Mouse (Mus musculus) kidney, embryonic 15.5 days (tissue): ENCODE data around the gene Kcnq2. TPM values are rescaled to one million over a fixed set of nuclear protein-coding genes. Genes with fewer than 3 reads are reported as not detected.
A peak's percentile ranks its signal among the peaks of the same experiment; 100 is the strongest.

Experiments
- ATAC-seq: fragments of 200-750 bp; cut with Nextera tagmentation; replicated peaks from 2 replicates; pipeline ENCODE4 v1.8.0; 2017; ENCODE audit warnings: moderate TSS enrichment; ENCODE audit not compliant: low FRiP score
- H3K27ac ChIP-seq: fragments of 300-500 bp; sonication (generic); 2 replicates; pipeline ENCODE4 v1.5.1; 2015; ENCODE audit warnings: mild to moderate bottlenecking, inconsistent platforms
- H3K27me3 ChIP-seq: fragments of 300-500 bp; sonication (generic); 2 replicates; pipeline ENCODE4 v1.6.1; 2015; ENCODE audit warnings: inconsistent platforms
- H3K36me3 ChIP-seq: fragments of 300-500 bp; sonication (generic); 2 replicates; pipeline ENCODE4 v1.6.1; 2015; ENCODE audit warnings: inconsistent platforms
- H3K4me1 ChIP-seq: fragments of 300-500 bp; sonication (generic); 2 replicates; pipeline ENCODE4 v1.6.1; 2015; ENCODE audit warnings: inconsistent platforms
- H3K4me2 ChIP-seq: fragments of 300-500 bp; sonication (generic); 2 replicates; pipeline ENCODE4 v1.6.1; 2015; ENCODE audit warnings: moderate library complexity, mild to moderate bottlenecking, inconsistent platforms
- H3K4me3 ChIP-seq: fragments of 300-500 bp; sonication (generic); replicated peaks from 2 replicates; pipeline ENCODE4 v1.5.1; 2015; ENCODE audit warnings: mild to moderate bottlenecking, inconsistent platforms
- H3K9ac ChIP-seq: fragments of 300-500 bp; sonication (generic); 2 replicates; pipeline ENCODE4 v1.6.1; 2015; ENCODE audit warnings: mild to moderate bottlenecking, inconsistent platforms
- H3K9me3 ChIP-seq: fragments of 300-500 bp; sonication (generic); replicated peaks from 2 replicates; pipeline ENCODE4 v1.6.1; 2016; ENCODE audit warnings: inconsistent platforms
- WGBS: fragments of 180-500 bp; shearing (Covaris S2); methylation state at CpG from one replicate; pipeline ENCODE4 v1.1.7; 2015; ENCODE audit warnings: mixed read lengths; 5-methylcytosine and 5-hydroxymethylcytosine counted together
- polyA plus RNA-seq: library from polyadenylated mRNA; unstranded; fragments of >200 nt; fragmentation: Nextera tagmentation; extraction: Ambion mirVana; gene quantifications from 2 replicates; pipeline ENCODE4 v1.2.1, GENCODE M21; 2015

Kcnq2 gene
- polyA plus RNA-seq, 1 experiment from 2014 or later: 0.68 TPM

GRCm38 (mm10) chr2:181156248-181157121, 21.4 kb upstream of the Kcnq2 start, which contains the start of gene Eef1a2:
Eef1a2 (minus strand) TSS chr2:181157014.
- WGBS: 3% methylated on average over 55 of the region's 55 CpGs
- Histone ChIP-seq H3K4me3 (peak within 1 kb of the TSS; percentile 29), H3K27me3 (peaks cover 67% of the 10 kb centered on the region), H3K27ac (no peak within 1 kb of the TSS), H3K9ac (no peak within 1 kb of the TSS), H3K9me3 (no peaks in the 10 kb centered on the region), H3K4me1 (peaks cover 8% of the 10 kb centered on the region), H3K4me2 (peak within 1 kb of the TSS; percentile 52), H3K36me3 (no peaks in the 10 kb centered on the region)
- ATAC-seq: no peak

GRCm38 (mm10) chr2:181155801-181156200, 20.7 kb upstream of the Kcnq2 start:
- H3K9ac ChIP-seq: no peak overlapping the region
- H3K9me3 ChIP-seq: no peaks in the 10 kb centered on the region
- ATAC-seq: no peak
- H3K27ac ChIP-seq: no peak overlapping the region
- no peak overlapping the region for H3K4me2 ChIP-seq
- H3K27me3 ChIP-seq: peaks cover 74% of the 10 kb centered on the region
- 66% methylated on average over 4 of the region's 4 CpGs for WGBS
- H3K4me1 ChIP-seq: peaks cover 8% of the 10 kb centered on the region
- no peak overlapping the region for H3K4me3 ChIP-seq
- no peaks in the 10 kb centered on the region for H3K36me3 ChIP-seq

- Histone ChIP-seq H3K27ac (no peak overlapping the region), H3K9me3 (no peaks in the 10 kb centered on the region), H3K36me3 (no peaks in the 10 kb centered on the region), H3K4me3 (no peak overlapping the region), H3K4me1 (peaks cover 8% of the 10 kb centered on the region), H3K27me3 (peaks cover 82% of the 10 kb centered on the region), H3K9ac (no peak overlapping the region), H3K4me2 (no peak overlapping the region)
- 74% methylated on average over 8 of the region's 8 CpGs for WGBS
- ATAC-seq: no peak
These were observed 19.8 kb upstream of the Kcnq2 start for GRCm38 (mm10) chr2:181154831-181155415.

GRCm38 (mm10) chr2:181154361-181154760, 19.3 kb upstream of the Kcnq2 start:
- no peak for ATAC-seq
- Histone ChIP-seq H3K4me3 (no peak overlapping the region), H3K4me1 (peaks cover 8% of the 10 kb centered on the region), H3K4me2 (no peak overlapping the region), H3K9me3 (no peaks in the 10 kb centered on the region), H3K27me3 (peaks cover 87% of the 10 kb centered on the region), H3K27ac (no peak overlapping the region), H3K36me3 (no peaks in the 10 kb centered on the region), H3K9ac (no peak overlapping the region)
- 64% methylated on average over 3 of the region's 3 CpGs for WGBS

- WGBS: 4% methylated on average over 1 of the region's 1 CpGs
- H3K27ac ChIP-seq: no peak overlapping the region
- ATAC-seq: no peak
- no peak overlapping the region for H3K4me3 ChIP-seq
- H3K36me3 ChIP-seq: no peaks in the 10 kb centered on the region
- peaks cover 8% of the 10 kb centered on the region for H3K4me1 ChIP-seq
- H3K9ac ChIP-seq: no peak overlapping the region
- no peak overlapping the region for H3K4me2 ChIP-seq
- H3K9me3 ChIP-seq: no peaks in the 10 kb centered on the region
- peaks cover 89% of the 10 kb centered on the region for H3K27me3 ChIP-seq
These were observed 18.7 kb upstream of the Kcnq2 start for GRCm38 (mm10) chr2:181153837-181154236.

GRCm38 (mm10) chr2:181153131-181153530, 18.0 kb upstream of the Kcnq2 start:
- Histone ChIP-seq H3K27ac (no peak overlapping the region), H3K4me2 (no peak overlapping the region), H3K4me3 (no peak overlapping the region), H3K4me1 (peaks cover 11% of the 10 kb centered on the region), H3K9ac (no peak overlapping the region), H3K9me3 (no peaks in the 10 kb centered on the region), H3K27me3 (peaks cover 87% of the 10 kb centered on the region), H3K36me3 (no peaks in the 10 kb centered on the region)
- no peak for ATAC-seq
- 84% methylated on average over 1 of the region's 1 CpGs for WGBS

GRCm38 (mm10) chr2:181152701-181153100, 17.6 kb upstream of the Kcnq2 start:
- no peak overlapping the region for H3K4me2 ChIP-seq
- H3K4me3 ChIP-seq: no peak overlapping the region
- H3K27me3 ChIP-seq: peaks cover 86% of the 10 kb centered on the region
- no peaks in the 10 kb centered on the region for H3K9me3 ChIP-seq
- no peak for ATAC-seq
- 92% methylated on average over 17 of the region's 17 CpGs for WGBS
- H3K9ac ChIP-seq: no peak overlapping the region
- peaks cover 15% of the 10 kb centered on the region for H3K4me1 ChIP-seq
- H3K36me3 ChIP-seq: no peaks in the 10 kb centered on the region
- no peak overlapping the region for H3K27ac ChIP-seq

GRCm38 (mm10) chr2:181150281-181150680, 15.2 kb upstream of the Kcnq2 start:
- H3K4me1 ChIP-seq: peaks cover 12% of the 10 kb centered on the region
- H3K36me3 ChIP-seq: no peaks in the 10 kb centered on the region
- 66% methylated on average over 6 of the region's 6 CpGs for WGBS
- no peak overlapping the region for H3K27ac ChIP-seq
- ATAC-seq: no peak
- peaks cover 84% of the 10 kb centered on the region for H3K27me3 ChIP-seq
- H3K9ac ChIP-seq: no peak overlapping the region
- H3K4me2 ChIP-seq: no peak overlapping the region
- H3K9me3 ChIP-seq: no peaks in the 10 kb centered on the region
- no peak overlapping the region for H3K4me3 ChIP-seq

GRCm38 (mm10) chr2:181148318-181148955, 13.3 kb upstream of the Kcnq2 start:
- 16% methylated on average over 31 of the region's 31 CpGs for WGBS
- peaks cover 12% of the 10 kb centered on the region for H3K4me1 ChIP-seq
- no peak overlapping the region for H3K27ac ChIP-seq
- no peak overlapping the region for H3K9ac ChIP-seq
- ATAC-seq: no peak
- H3K4me2 ChIP-seq: peak overlapping the region; percentile 95
- H3K36me3 ChIP-seq: no peaks in the 10 kb centered on the region
- peaks cover 76% of the 10 kb centered on the region for H3K27me3 ChIP-seq
- H3K4me3 ChIP-seq: peak overlapping the region; percentile 51
- H3K9me3 ChIP-seq: no peaks in the 10 kb centered on the region

GRCm38 (mm10) chr2:181147546-181148317, 12.6 kb upstream of the Kcnq2 start:
- Histone ChIP-seq H3K4me1 (peaks cover 12% of the 10 kb centered on the region), H3K27me3 (peaks cover 75% of the 10 kb centered on the region), H3K4me2 (peak overlapping the region; percentile 95), H3K9me3 (no peaks in the 10 kb centered on the region), H3K36me3 (no peaks in the 10 kb centered on the region), H3K4me3 (peak overlapping the region; percentile 51), H3K9ac (peak overlapping the region; percentile 26; the same call in 1 of the 2 replicates), H3K27ac (no peak overlapping the region)
- peak; percentile 76 for ATAC-seq
- WGBS: under 1% methylated on average over 61 of the region's 61 CpGs

GRCm38 (mm10) chr2:181146976-181147545, 12.0 kb upstream of the Kcnq2 start:
- no peaks in the 10 kb centered on the region for H3K36me3 ChIP-seq
- H3K27me3 ChIP-seq: peaks cover 75% of the 10 kb centered on the region
- H3K9me3 ChIP-seq: no peaks in the 10 kb centered on the region
- peaks cover 12% of the 10 kb centered on the region for H3K4me1 ChIP-seq
- H3K9ac ChIP-seq: no peak overlapping the region
- peak overlapping the region; percentile 51 for H3K4me3 ChIP-seq
- H3K4me2 ChIP-seq: peak overlapping the region; percentile 95
- H3K27ac ChIP-seq: no peak overlapping the region
- ATAC-seq: no peak
- WGBS: 41% methylated on average over 4 of the region's 4 CpGs
